Mouse (Mus musculus): ENCODE data around the gene Ubl7. TPM values are rescaled to one million over a fixed set of nuclear protein-coding genes. Genes with fewer than 3 reads are reported as not detected.

The Ubl7 gene
- polyA plus RNA-seq, 1 experiment from 2014 or later, result 107 TPM

DNA sequence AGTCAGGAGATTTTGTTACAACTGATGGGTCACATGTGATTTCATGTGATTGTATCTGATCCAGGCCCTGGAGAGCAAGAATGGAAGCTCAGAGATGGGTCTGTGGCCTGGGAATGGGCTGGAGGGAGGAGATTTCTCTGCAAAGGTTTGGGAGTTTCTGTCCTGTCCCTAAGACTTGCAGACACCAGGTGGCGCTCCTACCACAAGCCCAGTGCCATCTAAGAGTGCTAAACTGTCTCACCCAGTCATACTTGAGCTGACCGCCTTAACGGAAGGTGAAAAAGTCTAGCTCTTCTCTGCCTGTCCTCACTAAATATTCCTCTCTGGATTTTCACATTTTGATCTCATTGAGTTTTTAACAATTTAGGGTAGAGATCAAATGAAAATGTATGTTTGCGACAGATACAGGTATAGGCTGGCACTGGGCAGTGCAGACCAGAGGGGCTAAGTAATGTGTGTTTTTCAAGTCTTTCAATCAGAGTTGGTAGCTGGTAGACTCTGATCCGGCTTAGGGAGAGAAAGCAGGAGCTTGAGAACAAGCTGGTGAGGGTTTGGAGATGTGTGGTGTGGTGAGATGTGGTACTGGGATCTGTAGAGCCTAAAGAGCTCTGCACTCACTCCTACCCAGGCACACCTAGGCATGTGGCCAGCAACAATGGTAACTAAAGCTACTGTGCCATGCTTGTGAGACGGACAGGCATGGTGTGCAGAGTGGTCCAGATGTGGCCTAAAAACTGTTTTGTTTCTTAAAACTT is 25.1 kb downstream of the Ubl7 start:
- no peaks in the 10 kb centered on the region for H3K36me3 ChIP-seq (ENCODE audit: insufficient read depth)
- WGBS, result 26% methylated on average over 6 of the region's 6 CpGs
- peak; percentile 56; the same call in 1 of the 2 replicates for ATAC-seq (ENCODE audit: insufficient read depth)

DNA sequence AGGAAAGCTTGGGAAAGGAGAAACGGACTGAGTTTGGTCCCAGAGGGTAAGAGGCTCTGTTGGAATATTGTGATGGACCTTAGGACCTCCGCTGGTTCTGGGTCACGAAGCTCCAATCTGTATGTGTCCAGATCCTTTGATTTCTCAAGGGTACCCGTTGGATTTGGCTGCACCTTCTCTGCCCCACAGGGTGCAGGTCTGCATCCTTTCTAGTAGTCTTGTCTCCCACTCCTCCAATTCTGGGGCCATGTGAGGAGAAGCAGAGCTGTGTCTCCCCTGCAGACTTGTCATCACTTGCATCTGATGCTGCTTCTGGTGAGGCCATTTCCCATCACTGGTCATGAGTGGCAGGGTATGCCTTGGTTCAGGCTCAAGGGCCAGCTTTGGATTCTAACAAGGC is 26.4 kb downstream of the Ubl7 start:
- H3K27me3 ChIP-seq (ENCODE audit: insufficient read depth, low read length), result peaks cover 29% of the 10 kb centered on the region
- H3K36me3 ChIP-seq (ENCODE audit: insufficient read depth), result no peaks in the 10 kb centered on the region
- H3K9ac ChIP-seq, result no peak overlapping the region
- 79% methylated on average over 4 of the region's 4 CpGs for WGBS
- no peak overlapping the region for H3K4me2 ChIP-seq
- no peak for TF ChIP-seq CTCF (IDR thresholded peaks at IDR 0.05; ENCODE audit: low read depth)
- H3K9me3 ChIP-seq (ENCODE audit: low read depth, low read length), result no peaks in the 10 kb centered on the region
- no peak overlapping the region for H3K27ac ChIP-seq (ENCODE audit: low read depth)
- no peak overlapping the region for H3K4me3 ChIP-seq (ENCODE audit: low read depth, low read length)
- DNase-seq (no peak), ATAC-seq (ENCODE audit: insufficient read depth) (no peak)
- no peaks in the 10 kb centered on the region for H3K4me1 ChIP-seq (ENCODE audit: insufficient read depth)

More for the DNA sequence above, 25.1 kb downstream of the Ubl7 start:
- TF ChIP-seq CTCF (IDR thresholded peaks at IDR 0.05; ENCODE audit: low read depth), result peak; percentile 92
- Histone ChIP-seq H3K27me3 (ENCODE audit: insufficient read depth, low read length) (peaks cover 15% of the 10 kb centered on the region), H3K4me1 (ENCODE audit: insufficient read depth) (no peaks in the 10 kb centered on the region), H3K9me3 (ENCODE audit: low read depth, low read length) (no peaks in the 10 kb centered on the region), H3K9ac (no peak overlapping the region), H3K4me3 (ENCODE audit: low read depth, low read length) (no peak overlapping the region), H3K4me2 (no peak overlapping the region), H3K27ac (ENCODE audit: low read depth) (no peak overlapping the region)
- DNase-seq, result peak; percentile 89

DNA sequence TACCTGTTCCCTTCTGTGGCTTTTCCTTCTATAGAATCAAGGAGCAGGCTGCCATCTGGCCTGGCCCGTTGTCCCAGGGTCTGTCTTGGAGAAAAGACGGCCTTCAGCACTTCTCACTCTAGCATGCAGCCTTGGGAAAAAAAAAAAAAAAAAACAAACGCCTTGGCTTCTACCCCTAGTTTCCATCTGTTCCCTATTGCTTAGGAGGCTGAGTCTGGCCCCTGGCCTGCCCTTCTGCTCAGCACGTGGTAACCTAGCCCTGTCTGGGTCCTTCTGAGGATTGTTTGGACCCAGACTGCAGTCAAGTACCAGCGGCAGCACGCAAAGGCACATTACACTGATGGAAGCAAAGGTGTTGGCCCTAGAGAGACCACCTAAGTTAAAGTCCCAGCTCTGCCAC is 26.9 kb downstream of the Ubl7 start:
- Histone ChIP-seq H3K9me3 (ENCODE audit: low read depth, low read length) (no peaks in the 10 kb centered on the region), H3K4me3 (ENCODE audit: low read depth, low read length) (no peak overlapping the region), H3K4me2 (no peak overlapping the region), H3K36me3 (ENCODE audit: insufficient read depth) (no peaks in the 10 kb centered on the region), H3K27me3 (ENCODE audit: insufficient read depth, low read length) (peaks cover 33% of the 10 kb centered on the region), H3K9ac (no peak overlapping the region), H3K27ac (ENCODE audit: low read depth) (no peak overlapping the region), H3K4me1 (ENCODE audit: insufficient read depth) (no peaks in the 10 kb centered on the region)
- ATAC-seq (ENCODE audit: insufficient read depth) (no peak), DNase-seq (no peak)
- no peak for TF ChIP-seq CTCF (IDR thresholded peaks at IDR 0.05; ENCODE audit: low read depth)
- WGBS, result 64% methylated on average over 6 of the region's 6 CpGs

DNA sequence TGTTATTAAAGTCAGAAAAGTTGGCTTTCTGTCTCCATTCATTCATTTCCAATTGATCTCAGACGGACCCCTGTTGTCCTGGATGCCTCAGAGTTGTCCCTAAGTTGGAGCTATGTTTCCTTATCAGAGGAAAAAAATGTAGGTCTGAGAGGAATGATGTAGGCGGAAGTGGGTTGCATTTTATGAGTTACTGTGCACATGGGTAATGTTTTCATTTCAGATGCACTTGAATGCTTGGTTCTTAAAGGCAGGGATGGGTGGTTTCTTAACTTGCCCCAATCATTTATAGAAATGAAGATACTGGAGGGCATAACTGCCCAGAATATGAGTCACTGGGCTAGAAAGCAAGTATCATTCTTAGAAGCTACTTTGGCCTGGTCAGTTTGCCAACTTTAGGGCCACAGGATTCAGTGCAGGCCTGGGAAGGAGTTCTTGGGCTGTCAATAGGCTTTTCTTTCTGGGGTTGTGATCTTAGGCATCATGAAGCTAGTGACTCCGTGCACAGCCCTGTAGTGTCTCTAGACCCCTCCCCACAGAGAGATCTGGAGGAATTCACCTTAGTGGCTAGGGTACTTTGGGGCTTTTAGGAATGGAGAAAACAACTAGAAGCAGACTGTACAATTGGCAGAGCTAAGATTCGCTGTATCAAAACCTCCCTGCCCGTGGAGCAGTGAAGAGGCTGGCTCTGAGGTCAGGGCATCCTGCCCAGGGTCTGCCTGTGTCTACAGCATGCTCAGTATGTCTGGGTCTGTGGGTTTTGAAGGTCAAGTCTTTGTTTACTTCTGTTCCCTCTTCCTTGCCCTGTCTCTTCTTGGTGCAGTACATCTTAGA is 27.7 kb downstream of the Ubl7 start:
- no peaks in the 10 kb centered on the region for H3K9me3 ChIP-seq (ENCODE audit: low read depth, low read length)
- DNase-seq, result no peak
- peaks cover 36% of the 10 kb centered on the region for H3K27me3 ChIP-seq (ENCODE audit: insufficient read depth, low read length)
- H3K4me3 ChIP-seq (ENCODE audit: low read depth, low read length), result no peak overlapping the region
- no peak overlapping the region for H3K4me2 ChIP-seq
- H3K4me1 ChIP-seq (ENCODE audit: insufficient read depth), result no peaks in the 10 kb centered on the region
- 60% methylated on average over 5 of the region's 5 CpGs for WGBS
- no peak overlapping the region for H3K9ac ChIP-seq
- ATAC-seq (ENCODE audit: insufficient read depth), result no peak
- H3K36me3 ChIP-seq (ENCODE audit: insufficient read depth), result no peaks in the 10 kb centered on the region
- no peak for TF ChIP-seq CTCF (IDR thresholded peaks at IDR 0.05; ENCODE audit: low read depth)
- no peak overlapping the region for H3K27ac ChIP-seq (ENCODE audit: low read depth)

DNA sequence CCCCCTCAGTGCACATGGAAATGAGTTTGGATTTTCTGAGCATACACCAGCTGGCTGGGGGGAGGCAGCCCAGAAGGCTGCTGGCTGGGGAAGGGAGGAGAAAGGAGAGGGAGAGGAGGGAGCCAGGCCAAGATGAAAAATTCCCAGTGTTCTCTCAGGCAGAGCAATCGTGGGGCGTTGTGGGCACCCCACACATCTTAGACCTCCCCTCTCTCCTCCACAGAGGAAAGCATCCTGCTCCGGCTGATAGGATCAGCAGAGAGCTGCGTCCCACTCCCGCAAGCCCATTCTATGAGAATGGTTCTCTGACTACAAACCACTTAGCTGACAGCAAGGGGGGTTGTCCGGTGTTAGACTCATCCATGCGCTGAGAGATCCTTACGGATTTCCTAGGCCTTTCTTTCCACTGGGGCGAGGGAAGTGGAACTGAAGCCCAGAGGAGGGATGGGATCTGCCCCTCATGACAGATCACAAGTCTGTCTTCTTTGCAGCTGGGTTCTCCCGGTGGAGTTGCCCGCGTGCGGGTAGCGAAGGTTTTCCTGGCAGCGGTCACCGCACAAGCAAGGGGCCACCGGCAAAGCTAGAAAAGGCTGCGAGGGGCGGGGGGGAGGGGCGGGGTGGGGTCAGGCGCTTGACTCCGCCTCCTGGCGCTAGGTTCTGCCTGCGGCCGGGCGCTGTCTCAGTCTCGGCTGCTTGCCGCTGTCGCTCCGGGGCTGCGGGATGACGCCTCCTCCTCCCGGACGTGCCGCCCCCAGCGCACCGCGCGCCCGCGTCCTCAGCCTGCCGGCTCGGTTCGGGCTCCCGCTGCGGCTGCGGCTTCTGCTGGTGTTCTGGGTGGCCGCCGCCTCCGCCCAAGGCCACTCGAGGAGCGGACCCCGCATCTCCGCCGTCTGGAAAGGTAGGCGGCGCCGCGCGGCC is 28.9 kb downstream of the Ubl7 start, which contains the start of gene Sema7a:
Gene Sema7a (plus strand): TSS at position 682 of the 918 bp plus-strand sequence.
- no peaks in the 10 kb centered on the region for H3K36me3 ChIP-seq (ENCODE audit: insufficient read depth)
- peaks cover 36% of the 10 kb centered on the region for H3K27me3 ChIP-seq (ENCODE audit: insufficient read depth, low read length)
- WGBS, result 1% methylated on average over 60 of the region's 60 CpGs
- DNase-seq (peak; percentile 82), ATAC-seq (ENCODE audit: insufficient read depth) (peak; percentile 81)
- H3K9ac ChIP-seq, result peak within 1 kb of the TSS; percentile 54
- no peak for TF ChIP-seq CTCF (IDR thresholded peaks at IDR 0.05; ENCODE audit: low read depth)
- no peaks in the 10 kb centered on the region for H3K9me3 ChIP-seq (ENCODE audit: low read depth, low read length)
- H3K27ac ChIP-seq (ENCODE audit: low read depth), result no peak within 1 kb of the TSS
- H3K4me1 ChIP-seq (ENCODE audit: insufficient read depth), result no peaks in the 10 kb centered on the region
- peak within 1 kb of the TSS; percentile 99 for H3K4me2 ChIP-seq
- H3K4me3 ChIP-seq (ENCODE audit: low read depth, low read length), result peak within 1 kb of the TSS; percentile 67

DNA sequence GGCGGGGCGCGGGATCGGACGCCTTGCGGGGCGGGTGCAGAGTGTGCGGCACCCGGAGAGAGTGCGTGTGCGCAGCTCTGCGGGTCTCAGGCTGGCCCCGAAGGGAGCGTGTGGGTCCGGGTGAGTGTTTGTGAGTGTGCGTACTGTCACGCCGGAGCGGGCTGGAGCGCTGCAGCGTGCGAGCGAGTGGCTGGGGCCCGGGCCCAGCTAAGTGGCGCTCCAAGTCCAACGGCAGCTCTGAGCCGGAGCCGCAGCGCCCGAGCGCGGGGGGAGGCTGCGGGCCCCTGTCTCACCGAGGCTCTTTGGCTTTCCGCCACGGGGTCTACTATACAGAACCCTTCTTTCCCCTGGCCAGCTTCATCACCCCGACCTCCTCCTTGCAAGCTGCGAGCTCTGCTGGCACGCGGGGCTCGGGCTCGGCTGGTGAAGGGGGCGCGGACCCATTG is 29.6 kb downstream of the Ubl7 start:
- Histone ChIP-seq H3K4me2 (peak overlapping the region; percentile 99), H3K9ac (peak overlapping the region; percentile 54), H3K4me1 (ENCODE audit: insufficient read depth) (no peaks in the 10 kb centered on the region), H3K36me3 (ENCODE audit: insufficient read depth) (no peaks in the 10 kb centered on the region), H3K4me3 (ENCODE audit: low read depth, low read length) (peak overlapping the region; percentile 67), H3K9me3 (ENCODE audit: low read depth, low read length) (no peaks in the 10 kb centered on the region), H3K27me3 (ENCODE audit: insufficient read depth, low read length) (peaks cover 36% of the 10 kb centered on the region), H3K27ac (ENCODE audit: low read depth) (no peak overlapping the region)
- DNase-seq (peak; percentile 54), ATAC-seq (ENCODE audit: insufficient read depth) (peak; percentile 76)
- under 1% methylated on average over 44 of the region's 44 CpGs for WGBS
- TF ChIP-seq CTCF (IDR thresholded peaks at IDR 0.05; ENCODE audit: low read depth), result no peak

Data from lung, embryonic 14.5 days (tissue).